Mouse (Mus musculus): ENCODE data around the gene Pitx1.

GRCm38 (mm10) chr13:55827679-55828140 lies 8.3 kb downstream of the Pitx1 start:
- TF ChIP-seq GATA1 (IDR thresholded peaks at IDR 0.05; ENCODE audit: borderline replicate concordance, low read length), result no peak
- TF ChIP-seq FLI1 (IDR thresholded peaks at IDR 0.05; ENCODE audit: low read length), result no peak

All from megakaryocyte, embryonic 14.5 days (primary cell).